Mouse (Mus musculus) olfactory bulb, adult 2 months (tissue): ENCODE data around the gene Ifnar2. TPM values are rescaled to one million over a fixed set of nuclear protein-coding genes. Genes with fewer than 3 reads are reported as not detected.

Experiments
- H3K27ac ChIP-seq: fragments of 200-500 bp; 2 replicates; pipeline ENCODE4 v1.5.1; 2012; ENCODE audit warnings: low read depth, low read length; ENCODE audit not compliant: insufficient read depth
- H3K4me1 ChIP-seq: fragments of 200-500 bp; 2 replicates; pipeline ENCODE4 v1.6.1; 2012; ENCODE audit warnings: low read length; ENCODE audit not compliant: control insufficient read depth, insufficient read depth
- H3K4me3 ChIP-seq: fragments of 200-500 bp; 2 replicates; pipeline ENCODE4 v1.5.1; 2012; ENCODE audit warnings: mild to moderate bottlenecking, low read depth, low read length, moderate library complexity; ENCODE audit not compliant: insufficient read depth
- CTCF ChIP-seq: fragments of 200-500 bp; IDR thresholded peaks from 2 replicates; pipeline ENCODE4 v1.5.1; 2012; ENCODE audit warnings: low read depth, mild to moderate bottlenecking, low read length, moderate library complexity; ENCODE audit not compliant: insufficient read depth
- POLR2A ChIP-seq: fragments of 200-500 bp; IDR thresholded peaks from 2 replicates; pipeline ENCODE4 v1.6.1; 2012; ENCODE audit warnings: mild to moderate bottlenecking, low read depth, low read length, moderate library complexity; ENCODE audit not compliant: insufficient read depth
- WGBS: fragments of 180-500 bp; shearing (Covaris S2); methylation state at CpG from one replicate; pipeline ENCODE4 v1.1.7; 2018; 5-methylcytosine and 5-hydroxymethylcytosine counted together
- polyA plus RNA-seq: library from polyadenylated mRNA; stranded (reverse); fragments of >200 nt; gene quantifications from 2 replicates; pipeline ENCODE4 v1.2.4, GENCODE M21; 2012; ENCODE audit warnings: low replicate concordance; ENCODE audit not compliant: missing spikeins, insufficient read depth, insufficient read length

The Ifnar2 gene
- polyA plus RNA-seq, 1 experiment, result not detected

- no peak for TF ChIP-seq POLR2A
- TF ChIP-seq CTCF, result no peak
- WGBS, result 92% methylated on average over 9 of the region's 9 CpGs
- Histone ChIP-seq H3K4me3 (no peak overlapping the region), H3K27ac (no peak overlapping the region), H3K4me1 (peaks cover 4% of the 10 kb centered on the region; the same call in 1 of the 2 replicates)
Measured at GRCm38 (mm10) chr16:91382261-91382790, 9.7 kb downstream of the Ifnar2 start.

DNA sequence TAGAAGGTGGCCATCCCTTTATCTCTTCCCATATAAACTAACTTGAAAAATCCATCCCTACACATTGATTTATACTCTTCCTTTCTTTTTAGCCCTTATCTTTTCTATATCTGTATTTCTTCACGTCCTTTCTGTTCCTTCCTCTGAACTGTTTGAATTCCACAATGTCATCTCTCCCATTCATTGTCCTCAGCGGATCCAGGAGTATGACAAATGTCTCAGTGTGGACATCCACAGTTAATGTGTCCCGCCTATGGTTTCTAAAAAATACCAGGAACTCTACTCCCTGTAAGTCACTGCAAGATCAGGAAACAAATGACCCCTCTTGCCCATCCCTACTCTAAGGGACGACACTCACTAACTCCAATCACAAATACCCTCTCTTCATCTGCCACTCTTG is 11.6 kb downstream of the Ifnar2 start:
- WGBS, result 91% methylated on average over 4 of the region's 4 CpGs
- TF ChIP-seq CTCF, result no peak
- TF ChIP-seq POLR2A, result no peak
- no peak overlapping the region for H3K4me3 ChIP-seq
- H3K4me1 ChIP-seq, result no peaks in the 10 kb centered on the region
- H3K27ac ChIP-seq, result no peak overlapping the region

GRCm38 (mm10) chr16:91385621-91386020 is 13.0 kb downstream of the Ifnar2 start:
- WGBS, result 49% methylated on average over 10 of the region's 10 CpGs
- Histone ChIP-seq H3K4me3 (no peak overlapping the region), H3K27ac (peak overlapping the region; percentile 35; the same call in 1 of the 2 replicates), H3K4me1 (no peaks in the 10 kb centered on the region)
- no peak for TF ChIP-seq POLR2A
- TF ChIP-seq CTCF, result no peak

- WGBS, result 84% methylated on average over 10 of the region's 10 CpGs
- H3K4me3 ChIP-seq, result no peak overlapping the region
Measured at GRCm38 (mm10) chr16:91386419-91387120, 14.0 kb downstream of the Ifnar2 start.

GRCm38 (mm10) chr16:91387121-91387486 is 14.5 kb downstream of the Ifnar2 start:
- Histone ChIP-seq H3K4me3 (no peak overlapping the region), H3K4me1 (no peaks in the 10 kb centered on the region), H3K27ac (no peak overlapping the region)
- WGBS, result 97% methylated on average over 3 of the region's 3 CpGs
- no peak for TF ChIP-seq POLR2A
- TF ChIP-seq CTCF, result no peak

More at GRCm38 (mm10) chr16:91386419-91387120, 14.0 kb downstream of the Ifnar2 start:
- TF ChIP-seq POLR2A, result no peak
- no peak for TF ChIP-seq CTCF
- H3K4me1 ChIP-seq, result no peaks in the 10 kb centered on the region
- H3K27ac ChIP-seq, result no peak overlapping the region

GRCm38 (mm10) chr16:91390100-91390499 is 17.5 kb downstream of the Ifnar2 start:
- TF ChIP-seq CTCF (peak; percentile 34; the same call in 1 of the 2 replicates), POLR2A (no peak)
- Histone ChIP-seq H3K27ac (no peak overlapping the region), H3K4me3 (no peak overlapping the region), H3K4me1 (no peaks in the 10 kb centered on the region)
- WGBS, result 90% methylated on average over 4 of the region's 4 CpGs

DNA sequence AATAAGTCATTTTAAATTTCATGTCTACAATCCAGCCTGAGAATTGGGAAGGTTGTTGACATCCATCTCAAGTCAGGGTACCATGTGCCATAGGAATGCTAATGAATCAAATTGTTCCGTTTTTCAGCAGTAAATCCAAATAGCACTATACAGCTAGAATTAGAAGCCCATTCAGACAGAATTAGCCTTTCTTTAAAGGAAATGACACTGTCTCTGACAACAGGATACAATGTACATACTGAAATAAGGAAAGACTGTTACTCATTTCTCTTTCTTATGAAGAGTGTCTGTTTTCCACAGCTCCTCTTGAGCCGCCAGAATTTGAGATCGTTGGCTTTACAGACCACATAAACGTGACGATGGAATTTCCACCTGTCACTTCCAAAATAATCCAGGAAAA is 18.8 kb downstream of the Ifnar2 start, which contains the start of gene Gm21970:
TSS of gene Gm21970 (plus strand) at position 301 of the 400 bp plus-strand sequence.
- WGBS, result 77% methylated on average over 5 of the region's 5 CpGs
- TF ChIP-seq POLR2A (no peak), CTCF (no peak)
- Histone ChIP-seq H3K4me1 (no peaks in the 10 kb centered on the region), H3K4me3 (no peak within 1 kb of the TSS), H3K27ac (no peak within 1 kb of the TSS)

DNA sequence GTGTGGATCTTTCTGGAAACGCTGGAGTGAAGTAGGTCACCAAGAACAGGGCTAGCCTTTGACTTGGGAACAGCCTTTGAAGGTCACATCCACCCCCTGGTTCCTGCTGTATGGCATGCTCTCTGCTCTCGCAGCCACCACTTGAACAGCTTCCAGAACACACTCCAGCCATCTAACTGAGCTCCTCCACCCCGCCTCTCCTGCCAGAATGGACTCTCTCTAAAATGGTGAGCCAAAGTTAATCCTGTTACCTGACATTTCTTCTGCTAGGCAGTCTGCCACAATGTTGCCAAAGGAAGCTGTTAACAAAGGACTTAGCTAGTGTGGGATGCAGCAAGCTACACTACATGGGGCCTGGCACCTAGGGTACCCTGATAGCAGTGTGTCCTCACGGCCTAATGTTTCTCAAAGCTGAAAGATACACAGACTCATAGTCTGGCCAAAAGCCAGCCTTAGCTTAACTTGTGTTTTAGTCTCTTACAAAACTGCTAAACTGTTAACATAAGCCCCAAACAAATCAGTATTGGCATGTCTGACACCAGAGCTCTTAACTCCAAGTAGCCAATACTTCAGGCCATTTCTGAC is 22.3 kb downstream of the Ifnar2 start:
- Histone ChIP-seq H3K27ac (no peak overlapping the region), H3K4me1 (peaks cover 5% of the 10 kb centered on the region), H3K4me3 (no peak overlapping the region)
- no peak for TF ChIP-seq CTCF
- TF ChIP-seq POLR2A, result no peak
- WGBS, result 60% methylated on average over 4 of the region's 4 CpGs

DNA sequence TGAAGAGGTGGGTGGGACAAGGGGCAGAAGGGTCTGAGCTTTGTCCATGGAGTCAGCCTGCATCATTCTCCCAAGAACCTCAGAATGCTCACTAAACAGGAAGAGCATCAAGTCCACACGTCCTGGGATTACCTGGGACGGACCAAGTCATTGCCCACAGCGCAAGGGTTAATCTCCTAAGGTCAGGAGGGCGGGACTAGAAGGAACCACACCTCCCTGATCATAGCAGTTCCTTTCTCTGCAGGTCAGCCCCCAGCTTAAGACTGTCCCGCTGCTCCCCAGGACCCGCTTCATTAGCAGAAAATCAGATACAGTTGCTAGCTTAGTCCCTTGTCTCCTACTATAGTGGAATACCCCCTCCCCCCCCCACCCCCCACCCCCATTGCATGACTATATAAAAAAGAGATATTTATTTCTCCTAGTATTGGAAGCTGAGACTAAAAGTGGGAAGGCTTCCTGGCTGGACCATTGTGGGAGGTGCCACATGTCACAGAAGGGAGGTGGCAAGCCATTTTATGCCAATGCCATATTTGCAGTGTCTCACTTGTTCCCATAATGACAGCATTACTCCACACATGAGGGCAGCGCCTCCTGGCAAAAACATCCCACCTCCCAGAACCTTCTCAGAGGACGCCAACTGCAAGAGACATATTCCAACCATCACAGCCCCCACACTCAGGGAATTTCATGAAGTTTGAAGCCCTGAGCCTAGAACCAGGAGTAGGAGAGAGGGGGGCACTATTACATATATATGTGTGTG is 23.2 kb downstream of the Ifnar2 start:
- H3K4me3 ChIP-seq, result no peak overlapping the region
- WGBS, result 73% methylated on average over 8 of the region's 8 CpGs
- H3K27ac ChIP-seq, result no peak overlapping the region
- no peak for TF ChIP-seq CTCF
- TF ChIP-seq POLR2A, result no peak
- peaks cover 5% of the 10 kb centered on the region for H3K4me1 ChIP-seq
